Mouse (Mus musculus): Measurements from ENCODE around the gene Wscd2. TPM values are rescaled to one million over a fixed set of nuclear protein-coding genes. Genes with fewer than 3 reads are reported as not detected.

Gene Wscd2
- total and polyA plus RNA-seq, 3 experiments = not detected

DNA sequence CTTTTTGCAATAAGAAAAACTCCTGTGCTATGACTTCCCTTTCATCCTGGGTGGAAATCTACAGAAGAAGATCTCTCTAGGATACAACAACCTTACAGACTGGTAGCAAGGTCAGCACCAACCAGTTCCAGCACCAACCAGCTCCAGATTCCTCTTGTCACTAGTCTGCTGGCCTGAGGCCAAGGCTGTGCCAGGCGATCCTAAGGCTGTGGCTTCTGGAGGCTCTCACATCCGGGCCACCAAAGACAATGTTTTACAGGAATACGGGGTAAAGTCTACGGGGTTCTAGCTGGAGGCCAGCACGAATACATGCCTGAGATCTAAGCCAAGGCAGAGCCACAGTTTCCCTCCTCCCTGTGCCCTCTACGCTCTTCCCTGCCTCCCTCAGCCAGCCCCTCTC lies 25.4 kb upstream of the Wscd2 start:
- Histone ChIP-seq H3K9ac (ENCODE audit: control insufficient read depth, low read depth, low read length, poor library complexity, severe bottlenecking) (no peak overlapping the region), H3K27me3 (ENCODE audit: control insufficient read depth in 1 of 2, insufficient read depth in 2 of 2, low read length in 2 of 2) (no peaks in the 10 kb centered on the region), H3K36me3 (ENCODE audit: control insufficient read depth in 1 of 2, insufficient read depth in 2 of 2, low read length in 2 of 2) (no peaks in the 10 kb centered on the region), H3K4me3 (ENCODE audit: control insufficient read depth in 1 of 2, insufficient read depth in 1 of 2, low read depth in 2 of 2, low read length in 2 of 2) (no peak overlapping the region), H3K79me2 (ENCODE audit: control insufficient read depth, insufficient read depth, low read length, poor library complexity) (no peaks in the 10 kb centered on the region), H3K4me1 (ENCODE audit: control insufficient read depth in 1 of 2, insufficient read depth in 2 of 2, low read length in 2 of 2) (no peaks in the 10 kb centered on the region), H3K9me3 (replicated peaks; ENCODE audit: insufficient read depth, low read length) (no peaks in the 10 kb centered on the region), H3K27ac (ENCODE audit: control insufficient read depth, low read depth, low read length) (no peak overlapping the region)
- TF ChIP-seq HCFC1 (IDR thresholded peaks at IDR 0.05; ENCODE audit: low read depth, low read length) = no peak
- no peak for TF ChIP-seq MXI1 (IDR thresholded peaks at IDR 0.05; ENCODE audit: low read depth, low read length)
- TF ChIP-seq EP300 (IDR thresholded peaks at IDR 0.05; ENCODE audit: low read depth in 1 of 2, low read length in 2 of 2) = no peak
- TF ChIP-seq ELF1 (IDR thresholded peaks at IDR 0.05; ENCODE audit: low read depth, low read length) = no peak
- no peak for TF ChIP-seq BHLHE40 (IDR thresholded peaks at IDR 0.05; ENCODE audit: borderline replicate concordance, low read depth, low read length)
- TF ChIP-seq NRF1 (IDR thresholded peaks at IDR 0.05; ENCODE audit: insufficient read depth, low read depth, low read length, poor library complexity, severe bottlenecking) = no peak
- TF ChIP-seq RCOR1 (IDR thresholded peaks at IDR 0.05; ENCODE audit: low read depth, low read length) = no peak
- no peak for TF ChIP-seq GABPA (IDR thresholded peaks at IDR 0.05; ENCODE audit: low read depth, low read length)
- TF ChIP-seq ETS1 (IDR thresholded peaks at IDR 0.05; ENCODE audit: low read depth, low read length) = no peak
- no peak for TF ChIP-seq SIN3A (IDR thresholded peaks at IDR 0.05; ENCODE audit: low read length)
- TF ChIP-seq TCF12 (IDR thresholded peaks at IDR 0.05; ENCODE audit: low read depth, low read length) = no peak
- TF ChIP-seq TBP (IDR thresholded peaks at IDR 0.05; ENCODE audit: low read depth, low read length) = no peak
- no peak for DNase-seq (ENCODE audit: low read depth, low spot score)

- Histone ChIP-seq H3K27me3 (ENCODE audit: control insufficient read depth in 1 of 2, insufficient read depth in 2 of 2, low read length in 2 of 2) (no peaks in the 10 kb centered on the region), H3K27ac (ENCODE audit: control insufficient read depth, low read depth, low read length) (no peak overlapping the region), H3K9me3 (replicated peaks; ENCODE audit: insufficient read depth, low read length) (no peaks in the 10 kb centered on the region), H3K79me2 (ENCODE audit: control insufficient read depth, insufficient read depth, low read length, poor library complexity) (no peaks in the 10 kb centered on the region), H3K36me3 (ENCODE audit: control insufficient read depth in 1 of 2, insufficient read depth in 2 of 2, low read length in 2 of 2) (no peaks in the 10 kb centered on the region), H3K4me3 (ENCODE audit: control insufficient read depth in 1 of 2, insufficient read depth in 1 of 2, low read depth in 2 of 2, low read length in 2 of 2) (no peak overlapping the region), H3K9ac (ENCODE audit: control insufficient read depth, low read depth, low read length, poor library complexity, severe bottlenecking) (no peak overlapping the region), H3K4me1 (ENCODE audit: control insufficient read depth in 1 of 2, insufficient read depth in 2 of 2, low read length in 2 of 2) (no peaks in the 10 kb centered on the region)
- TF ChIP-seq EP300 (IDR thresholded peaks at IDR 0.05; ENCODE audit: low read depth in 1 of 2, low read length in 2 of 2) = no peak
- no peak for TF ChIP-seq UBTF (IDR thresholded peaks at IDR 0.05; ENCODE audit: borderline replicate concordance, insufficient read depth, low read depth, low read length)
- no peak for TF ChIP-seq TAL1 (IDR thresholded peaks at IDR 0.05; ENCODE audit: low read length)
- TF ChIP-seq SMC3 (IDR thresholded peaks at IDR 0.05; ENCODE audit: low read depth, low read length) = no peak
- no peak for TF ChIP-seq RCOR1 (IDR thresholded peaks at IDR 0.05; ENCODE audit: low read depth, low read length)
- TF ChIP-seq TCF12 (IDR thresholded peaks at IDR 0.05; ENCODE audit: low read depth, low read length) = no peak
- TF ChIP-seq CTCF (IDR thresholded peaks at IDR 0.05 in 2 of 3, conservative IDR thresholded peaks at IDR 0.05 in 1 of 3; ENCODE audit: control insufficient read depth in 1 of 3, insufficient read depth in 1 of 3, low read depth in 2 of 3, low read length in 3 of 3, poor library complexity in 1 of 3, severe bottlenecking in 1 of 3) = no peak
- no peak for TF ChIP-seq MAFK (IDR thresholded peaks at IDR 0.05; ENCODE audit: borderline replicate concordance, low read depth, low read length)
- TF ChIP-seq ETS1 (IDR thresholded peaks at IDR 0.05; ENCODE audit: low read depth, low read length) = no peak
- TF ChIP-seq ELF1 (IDR thresholded peaks at IDR 0.05; ENCODE audit: low read depth, low read length) = no peak
- no peak for DNase-seq (ENCODE audit: low read depth, low spot score)
Observed at GRCm38 (mm10) chr5:113466536-113466935, 23.6 kb upstream of the Wscd2 start.
